Mouse (Mus musculus): ENCODE results near the gene Zbtb38.

GRCm38 (mm10) chr9:96675071-96675762 lies 77.4 kb downstream of the Zbtb38 start:
- peak; percentile 63 for TF ChIP-seq CTCF (IDR thresholded peaks at IDR 0.05; ENCODE audit: control insufficient read depth, insufficient read depth, low read length)
- TF ChIP-seq POLR2A (IDR thresholded peaks at IDR 0.05; ENCODE audit: borderline replicate concordance, control insufficient read depth, low read depth, low read length), result no peak
